Mouse (Mus musculus): ENCODE measurements around the gene Capn12.

GRCm38 (mm10) chr7:28888701-28889161 is 7.5 kb downstream of the Capn12 start:
- no peak for TF ChIP-seq CTCF (IDR thresholded peaks at IDR 0.05; ENCODE audit: low read depth, low read length)
- TF ChIP-seq POLR2A (IDR thresholded peaks at IDR 0.05; ENCODE audit: borderline replicate concordance, low read depth, low read length): no peak
